Mouse (Mus musculus) spleen, adult 18-20 months (tissue): ENCODE data around the gene Tenm4.

Experiments used
- DNase-seq, 2 experiments: peaks; one replicate each; pipeline ENCODE4 v3.0.0; 2022; ENCODE audit warnings: mixed read lengths in 2 of 2

Tenm4 gene

DNA sequence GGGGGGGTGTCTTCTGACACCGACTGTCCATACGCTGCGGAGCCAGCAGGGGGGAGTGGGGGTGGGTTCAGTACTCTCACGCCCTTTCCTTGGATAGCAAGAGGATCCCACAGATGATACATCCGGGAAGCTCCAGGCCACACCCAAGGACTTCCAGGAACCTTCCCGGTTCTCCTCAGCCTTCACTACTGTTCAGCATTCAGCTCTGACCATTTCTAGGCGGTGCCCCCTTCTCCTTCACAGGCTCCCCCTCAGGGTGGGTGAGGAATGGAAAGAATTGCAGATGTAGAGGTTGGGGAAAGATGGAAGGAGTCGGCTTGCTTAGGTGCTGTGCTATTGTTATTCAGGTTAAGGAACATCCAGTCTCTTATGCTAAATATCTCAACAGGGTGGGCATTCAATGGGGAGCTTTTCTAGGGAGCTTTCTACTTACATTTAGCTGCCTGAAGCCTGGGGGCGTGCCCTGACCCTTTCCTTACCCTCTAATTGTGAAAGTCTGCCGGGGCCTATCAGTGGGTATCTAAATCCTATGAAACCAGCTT, 33.8 kb downstream of the Tenm4 start:
- no peak for DNase-seq

DNA sequence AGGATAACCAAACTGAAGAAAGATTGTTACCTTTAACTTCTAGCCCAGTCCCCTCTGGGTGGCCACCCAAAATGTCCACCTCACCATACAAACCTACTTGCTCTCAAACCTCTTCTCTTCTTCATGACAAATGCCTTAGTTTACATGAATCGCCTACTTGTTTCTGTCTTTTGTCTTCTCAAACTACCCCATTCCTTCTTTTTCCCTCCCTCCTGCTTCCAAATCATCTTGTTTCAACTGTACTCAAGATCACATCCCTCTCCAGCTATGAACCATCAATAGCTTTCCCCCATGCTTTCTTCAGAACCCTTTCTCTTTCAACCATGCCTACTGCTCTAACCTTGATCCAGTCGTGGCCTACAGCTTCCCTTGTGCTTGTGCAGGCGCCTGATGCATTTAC, 36.0 kb downstream of the Tenm4 start:
- no peak for DNase-seq

DNA sequence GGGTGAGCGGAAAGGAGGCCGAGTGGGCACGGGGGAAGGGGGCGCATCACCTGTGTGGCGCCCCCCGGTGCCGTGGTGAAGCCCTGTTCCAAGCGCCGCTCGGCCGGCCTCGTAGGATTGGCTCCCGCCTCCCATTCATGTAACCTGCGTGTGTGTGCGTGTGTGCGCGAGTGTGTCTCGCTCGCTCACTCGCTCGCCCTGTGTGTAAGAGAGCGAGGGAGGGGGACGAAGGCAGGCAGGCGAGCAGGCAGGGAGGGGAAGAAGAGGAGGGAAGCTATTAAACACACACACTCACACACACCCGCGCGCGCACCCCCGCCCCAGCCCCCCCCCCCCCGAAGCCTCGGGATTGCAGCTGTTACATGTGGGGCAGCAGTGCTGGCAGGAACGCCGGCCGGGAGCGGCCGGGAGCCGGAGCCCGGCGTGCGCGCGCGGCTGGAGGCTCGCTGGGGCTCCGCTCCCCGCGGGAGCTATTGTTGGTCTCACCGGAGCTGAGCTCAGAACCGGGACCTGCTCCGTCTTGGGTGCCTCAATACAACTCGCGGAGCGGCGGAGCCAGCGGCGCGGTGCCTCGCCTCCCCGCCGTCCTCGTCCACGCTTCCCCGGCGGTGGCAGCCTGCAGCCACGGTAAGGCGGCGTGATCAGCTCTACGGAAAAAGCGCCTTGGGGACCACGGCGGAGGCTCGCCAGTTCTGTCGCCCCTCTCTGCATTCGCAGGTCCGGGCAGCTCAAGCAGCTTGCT, 38.9 kb downstream of the Tenm4 start:
- DNase-seq: peak in 1 of 2 experiments; percentile 5

DNA sequence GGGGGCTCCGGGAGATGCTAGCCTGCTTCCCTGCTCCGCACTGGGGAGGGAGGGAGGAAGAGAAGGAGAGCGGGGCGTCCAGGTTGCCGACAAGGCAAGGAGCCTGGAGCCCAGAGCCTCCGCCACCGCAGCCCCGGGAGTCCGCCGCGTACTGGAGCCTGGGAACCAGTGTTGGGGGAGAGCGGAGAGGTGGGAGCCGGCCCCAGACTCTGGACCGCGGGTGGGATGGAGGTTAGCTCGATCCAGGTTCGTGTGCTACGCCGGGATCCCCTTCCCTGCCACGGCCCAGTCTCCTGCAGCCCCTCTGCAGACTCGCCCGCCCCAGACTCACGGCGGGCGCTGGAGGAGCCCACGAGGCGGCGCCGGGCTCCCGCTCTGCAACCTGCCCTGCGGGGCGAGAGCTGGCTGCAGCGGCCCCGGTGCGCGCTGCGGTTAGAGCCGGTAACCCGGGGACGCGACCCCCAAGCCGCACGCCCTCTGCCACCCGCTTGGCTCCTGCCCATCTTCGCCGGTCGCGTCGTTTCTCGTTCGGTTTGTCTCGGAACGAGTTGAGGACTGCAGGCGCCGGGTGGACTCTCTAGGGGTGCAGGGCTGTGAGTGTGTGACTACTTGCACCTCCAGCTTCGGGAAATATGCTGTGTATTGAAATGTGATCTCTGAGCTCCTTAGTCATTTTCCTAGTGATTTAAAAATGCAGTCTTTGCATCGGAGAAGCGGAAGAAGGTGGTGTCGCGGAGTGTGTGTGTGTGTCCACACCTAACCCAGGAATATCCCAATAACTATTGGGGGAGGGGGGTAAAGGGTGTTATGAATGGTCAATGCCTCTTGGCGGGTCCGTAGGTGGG, 39.7 kb downstream of the Tenm4 start:
- peak in 1 of 2 experiments; percentile 3 for DNase-seq

DNA sequence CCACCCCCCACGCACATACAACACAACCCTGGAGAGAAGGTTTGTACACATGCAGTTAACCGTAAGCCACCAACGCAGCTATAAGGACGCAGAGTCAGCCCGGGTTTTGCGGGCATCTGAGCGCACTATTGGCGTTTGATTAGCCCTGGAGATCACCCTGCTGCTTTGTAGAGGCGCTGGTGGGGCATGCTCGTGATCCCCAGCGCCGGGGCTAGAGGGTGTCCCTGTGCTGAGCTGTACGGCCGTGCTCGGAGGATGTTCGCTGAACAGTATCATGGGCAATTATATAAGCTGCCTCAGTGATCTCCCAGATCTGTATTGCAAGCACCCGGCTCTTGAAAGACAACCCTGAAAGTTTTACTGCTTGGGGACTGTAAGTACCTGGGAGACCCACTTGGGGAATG, 40.6 kb downstream of the Tenm4 start:
- peak in 1 of 2 experiments; percentile 1 for DNase-seq

DNA sequence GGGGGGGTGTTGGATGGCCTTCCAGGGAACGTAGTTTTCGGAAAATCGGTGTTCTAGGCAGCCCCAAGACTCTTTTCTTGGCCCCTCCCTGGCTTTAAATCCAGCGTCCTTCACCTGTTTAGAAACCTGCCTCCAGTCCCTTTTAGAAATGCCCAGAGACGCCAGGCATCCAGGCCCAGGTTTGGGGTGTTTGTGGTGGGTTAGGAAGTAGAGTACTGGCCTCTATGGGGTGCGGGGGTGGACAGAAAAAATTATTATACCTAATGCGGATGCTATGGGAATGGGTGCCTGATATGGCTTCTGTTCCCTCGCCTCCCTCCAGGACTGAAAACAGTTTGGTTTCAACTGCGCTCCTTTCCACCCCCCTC, 41.2 kb downstream of the Tenm4 start:
- DNase-seq: no peak

DNA sequence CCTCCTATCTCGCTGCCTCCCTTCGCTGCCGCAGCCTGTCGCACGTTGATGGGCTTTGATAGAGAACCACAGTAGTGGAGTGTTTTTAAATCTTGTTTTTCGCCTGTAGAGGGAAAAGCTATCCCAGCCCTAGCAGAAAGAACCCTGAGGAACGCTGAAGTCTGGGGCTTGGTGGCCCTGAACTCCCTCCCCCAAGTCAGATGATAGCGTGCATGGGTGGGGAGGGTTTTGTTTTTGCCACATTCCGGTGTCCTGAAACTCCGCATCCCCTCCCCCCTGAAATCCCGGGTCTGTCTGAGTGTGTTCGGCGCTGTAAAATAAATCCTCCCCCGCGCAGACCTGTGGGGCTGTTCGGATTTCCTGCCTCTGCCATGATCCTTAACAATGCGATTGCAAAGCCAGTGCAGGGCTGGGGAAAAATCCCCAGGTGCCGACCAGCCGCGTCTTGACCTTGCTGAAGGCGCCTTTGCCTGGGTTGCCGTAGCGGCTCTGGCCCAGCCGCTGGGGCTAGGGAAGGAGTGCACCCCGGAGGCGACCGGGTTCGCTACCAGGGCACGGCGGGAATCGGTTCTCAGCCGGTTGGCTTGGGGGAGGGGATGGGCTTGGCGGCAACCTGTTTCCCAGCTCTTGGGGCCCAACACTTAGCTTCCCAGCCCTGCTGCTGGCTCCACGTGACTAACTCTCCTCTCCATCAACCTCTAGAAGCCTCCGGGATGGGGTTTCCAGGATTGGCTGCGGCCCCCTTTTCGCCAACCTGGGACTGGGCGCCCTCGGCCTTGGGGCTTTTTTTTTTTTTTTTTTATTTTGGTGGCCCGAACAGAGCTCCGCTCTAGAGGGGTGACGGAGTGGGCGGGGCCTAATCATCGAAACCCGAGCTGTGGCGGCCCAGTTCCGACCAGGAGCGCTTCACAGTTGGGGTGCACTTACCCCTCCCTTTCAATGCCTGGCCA, 41.8 kb downstream of the Tenm4 start:
- peak; percentile 5 to 18 for DNase-seq

DNA sequence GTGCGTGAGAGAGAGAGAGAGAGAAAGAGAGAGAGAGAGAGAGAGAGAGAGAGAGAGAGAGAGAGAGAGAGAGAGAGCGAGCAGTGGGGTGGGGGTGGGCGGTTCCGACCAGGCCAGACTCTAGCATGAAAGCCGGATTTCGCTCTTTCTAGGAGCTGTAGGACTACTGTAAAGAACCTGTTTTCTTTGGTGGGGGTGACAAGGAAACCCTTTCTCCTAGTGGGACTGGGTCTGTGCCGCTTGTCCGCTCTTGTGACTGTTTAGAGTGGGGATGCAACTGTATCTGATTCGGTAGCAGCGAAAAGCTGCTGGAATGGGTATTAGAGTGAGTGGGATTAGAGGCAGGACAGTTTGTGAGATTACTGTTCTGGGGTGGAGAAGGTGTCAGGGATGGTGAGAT, 42.7 kb downstream of the Tenm4 start:
- no peak for DNase-seq

DNA sequence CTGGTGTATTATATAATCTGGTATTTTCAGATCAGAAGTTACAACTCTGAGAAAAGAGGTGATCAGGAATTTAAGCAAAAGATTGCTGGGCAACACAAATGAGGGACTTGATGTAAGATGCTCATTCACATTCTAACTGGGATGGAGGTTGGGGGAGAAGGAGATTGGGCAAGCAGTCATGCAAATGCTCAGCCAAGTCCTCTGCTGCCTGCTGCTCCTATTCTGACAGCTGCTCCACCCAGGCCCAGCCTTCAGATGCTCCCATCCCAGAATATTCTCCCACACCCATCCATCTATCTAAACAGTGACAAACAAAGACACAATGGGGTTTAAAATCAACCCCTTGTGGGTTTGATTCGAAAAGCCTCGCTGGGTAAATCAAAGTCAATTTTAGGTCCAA, 43.8 kb downstream of the Tenm4 start:
- DNase-seq: no peak

DNA sequence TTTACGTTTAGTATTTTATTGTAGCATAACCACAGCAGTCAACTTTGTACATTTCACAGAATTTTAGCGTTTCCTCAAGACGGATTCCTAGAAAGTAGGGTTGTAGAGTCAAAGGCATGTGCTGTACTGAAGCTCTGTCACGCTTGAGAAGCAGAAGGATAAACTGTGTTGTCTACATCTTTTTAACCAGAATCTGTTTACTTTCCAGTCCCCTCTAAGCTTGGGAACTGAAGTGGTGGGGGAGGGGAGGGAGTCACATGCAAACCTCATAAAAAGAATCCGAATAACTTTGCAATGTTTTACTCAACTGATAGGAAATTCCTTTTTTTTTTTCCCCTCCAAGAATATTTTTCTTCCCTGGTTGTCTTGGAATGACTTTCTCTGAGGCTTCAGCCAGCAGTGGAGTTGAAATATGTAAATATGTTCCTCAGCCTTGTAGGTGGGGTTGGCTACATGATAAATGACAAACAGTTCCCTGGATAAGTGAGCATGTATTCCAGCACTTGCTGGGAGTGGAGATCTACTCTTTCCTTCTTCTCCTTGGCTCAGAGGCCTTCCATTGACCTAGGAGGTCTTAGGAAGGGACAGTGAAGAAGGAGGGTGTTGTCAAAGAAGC, 45.0 kb downstream of the Tenm4 start:
- no peak for DNase-seq

DNA sequence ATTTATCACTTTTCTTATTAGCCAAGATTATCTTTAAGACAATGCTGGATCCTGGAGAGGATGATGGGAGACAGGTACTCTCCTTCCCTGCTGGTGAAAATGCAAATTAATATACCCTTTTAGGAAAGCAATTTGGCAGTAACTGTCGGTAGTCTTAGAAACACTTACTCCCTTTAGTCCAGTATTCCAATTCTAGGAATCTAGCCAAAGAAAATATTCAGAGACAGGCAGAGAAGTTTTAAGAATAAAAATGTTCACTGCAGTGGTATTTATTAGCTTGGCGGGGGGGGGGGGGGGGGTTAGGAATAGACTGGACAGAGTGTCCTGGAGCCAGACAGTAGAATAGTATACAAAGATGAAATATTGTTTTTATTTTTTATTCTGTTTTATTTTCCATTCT, 48.3 kb downstream of the Tenm4 start:
- no peak for DNase-seq

DNA sequence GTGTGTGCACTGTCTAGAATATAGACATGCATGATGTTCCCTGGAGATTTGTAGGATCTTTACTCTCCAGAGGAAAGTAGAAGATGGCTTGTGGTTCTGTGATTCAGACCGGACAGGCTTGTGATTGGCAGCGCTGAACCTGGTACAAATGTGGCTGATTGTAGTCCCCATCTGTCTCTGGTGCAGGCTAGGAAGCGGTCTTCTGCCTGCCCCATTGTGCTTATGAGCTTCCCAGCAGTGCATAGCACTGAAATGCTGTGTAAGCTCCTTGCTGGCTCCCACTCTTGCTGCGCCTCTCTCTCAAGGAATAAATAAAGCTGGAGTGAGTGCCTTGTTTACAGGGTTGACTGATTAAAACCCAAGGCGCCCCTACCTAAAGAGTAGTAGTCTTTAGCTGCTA, 49.6 kb downstream of the Tenm4 start:
- DNase-seq: no peak

DNA sequence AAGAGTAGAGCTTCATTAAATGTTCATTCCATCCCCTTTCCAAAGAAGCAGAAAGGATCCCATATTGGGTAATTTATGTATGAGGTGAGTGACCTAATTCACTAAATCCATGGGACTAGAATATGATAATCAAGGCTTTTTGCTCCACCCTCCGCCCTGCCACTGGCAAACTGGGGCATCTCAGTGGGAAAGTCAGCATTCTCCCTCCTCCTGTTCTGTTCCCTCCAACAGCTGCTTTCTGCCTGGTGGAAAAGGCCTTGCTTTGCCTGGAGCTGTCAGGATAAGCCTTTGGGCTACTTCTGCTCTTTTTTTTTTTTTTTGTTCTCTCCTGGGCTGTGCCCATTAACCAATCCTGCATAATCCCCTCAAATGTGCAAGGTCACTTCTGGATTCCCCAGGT, 51.5 kb downstream of the Tenm4 start:
- no peak for DNase-seq

DNA sequence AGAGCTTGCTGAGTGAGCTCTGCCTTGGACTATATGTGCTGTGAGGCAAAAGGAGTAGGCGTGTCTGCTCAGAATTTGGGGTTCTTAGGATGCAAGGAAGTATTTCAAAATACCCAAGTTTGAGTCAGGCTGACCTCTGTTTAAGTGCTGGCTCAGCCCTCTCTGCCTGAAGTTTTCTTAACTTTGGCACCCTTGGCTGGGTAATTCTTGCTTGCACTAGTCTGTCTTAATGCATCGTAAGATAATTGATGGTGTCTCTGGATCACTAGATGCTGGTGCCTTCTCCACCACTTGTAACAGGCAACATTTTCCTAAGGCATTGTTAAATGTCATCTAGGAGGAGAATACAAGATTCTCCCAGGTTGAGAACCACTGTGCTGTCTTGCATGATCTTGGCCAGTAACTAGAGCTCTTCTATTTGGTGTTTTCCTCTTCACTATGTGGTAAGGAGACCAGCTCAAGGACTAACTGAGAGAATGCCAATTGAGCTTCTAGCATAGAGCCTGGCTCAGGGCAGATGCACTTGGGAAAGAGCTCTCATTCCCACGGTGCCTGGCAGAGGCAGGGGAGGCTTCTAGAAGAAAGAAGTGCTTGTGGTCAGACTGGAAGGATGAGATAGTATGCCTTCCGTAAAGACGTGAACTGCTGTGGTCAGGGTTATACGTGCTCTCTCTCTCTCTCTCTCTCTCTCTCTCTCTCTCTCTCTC, 57.7 kb downstream of the Tenm4 start:
- no peak for DNase-seq

DNA sequence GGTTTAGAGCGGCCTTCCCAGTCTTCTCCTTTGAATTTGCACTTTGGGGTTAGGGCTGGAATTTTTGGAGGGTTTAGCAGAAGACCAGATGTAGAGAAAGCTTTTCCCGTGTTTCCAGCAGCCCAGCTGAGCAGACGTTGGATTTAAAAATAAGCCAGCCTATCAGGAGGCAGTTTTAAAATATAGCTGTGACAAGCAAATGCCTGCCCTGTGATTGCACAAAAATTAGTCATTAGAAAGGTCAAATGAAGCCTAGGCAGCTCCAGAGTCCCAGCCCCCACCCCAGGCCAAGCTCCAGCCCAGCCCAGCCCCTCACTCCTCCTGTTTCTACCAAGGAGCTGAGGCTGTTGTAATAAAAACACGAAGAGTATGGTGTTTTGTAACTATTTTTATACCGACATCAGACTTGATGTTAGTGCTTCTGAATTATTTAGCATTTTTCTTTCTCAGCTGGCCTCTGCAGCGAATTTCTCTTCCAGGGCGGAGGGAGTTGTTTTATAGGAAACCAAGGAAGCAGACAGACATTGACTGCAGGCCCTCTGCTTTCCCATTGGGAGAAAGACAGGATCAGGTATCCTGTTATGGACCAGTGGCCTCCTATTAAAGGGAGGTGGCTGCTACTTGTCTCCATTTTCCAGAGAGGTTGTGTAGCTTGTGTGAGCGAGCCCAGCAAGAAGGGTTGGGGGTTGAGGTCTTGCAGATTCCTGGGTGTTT, 59.1 kb downstream of the Tenm4 start:
- no peak for DNase-seq

DNA sequence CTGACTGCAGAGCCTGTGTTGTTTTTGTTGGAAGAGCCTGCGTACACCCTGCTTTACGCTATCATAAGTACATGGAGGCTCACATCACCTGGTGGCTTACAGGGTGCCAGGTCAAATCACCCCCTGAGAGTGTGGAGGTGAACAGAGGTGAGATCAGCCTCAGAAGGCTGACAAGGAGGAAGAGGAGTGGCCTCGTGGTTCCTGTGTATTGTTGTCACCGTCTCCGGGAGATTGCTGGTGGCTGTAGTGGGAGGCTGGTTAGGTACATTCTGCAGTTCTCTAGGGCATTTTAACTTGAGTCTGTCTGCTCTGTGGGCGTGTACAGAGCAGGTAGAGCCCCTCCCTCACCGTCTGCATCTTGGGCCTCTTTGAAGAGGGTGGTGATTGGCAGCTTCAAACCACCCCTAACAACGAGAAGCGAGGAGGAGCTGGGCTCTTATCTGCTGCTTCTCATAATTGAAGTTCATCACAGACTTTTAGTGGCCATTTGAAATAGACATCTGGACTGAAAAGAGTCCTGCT, 59.7 kb downstream of the Tenm4 start:
- DNase-seq: no peak

DNA sequence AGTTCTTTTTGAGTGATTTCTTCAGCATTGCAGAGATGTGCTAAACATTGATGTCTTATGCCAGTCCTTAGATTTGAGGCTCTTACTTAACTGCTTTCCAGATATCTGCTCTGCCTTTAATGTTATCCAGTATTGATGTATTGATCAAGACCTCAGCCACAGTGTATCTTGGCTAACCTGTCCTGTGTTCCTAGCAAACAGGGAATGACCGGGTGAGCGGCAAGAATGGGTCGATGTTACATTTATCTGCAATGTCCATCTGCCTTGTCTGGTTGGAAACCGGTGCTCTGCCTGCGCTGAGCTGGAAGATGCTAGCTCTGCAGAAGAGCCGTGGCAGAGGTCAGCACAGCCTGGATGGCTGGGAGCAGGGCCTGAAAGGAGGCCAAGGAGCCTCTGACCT, 64.8 kb downstream of the Tenm4 start:
- DNase-seq: no peak

DNA sequence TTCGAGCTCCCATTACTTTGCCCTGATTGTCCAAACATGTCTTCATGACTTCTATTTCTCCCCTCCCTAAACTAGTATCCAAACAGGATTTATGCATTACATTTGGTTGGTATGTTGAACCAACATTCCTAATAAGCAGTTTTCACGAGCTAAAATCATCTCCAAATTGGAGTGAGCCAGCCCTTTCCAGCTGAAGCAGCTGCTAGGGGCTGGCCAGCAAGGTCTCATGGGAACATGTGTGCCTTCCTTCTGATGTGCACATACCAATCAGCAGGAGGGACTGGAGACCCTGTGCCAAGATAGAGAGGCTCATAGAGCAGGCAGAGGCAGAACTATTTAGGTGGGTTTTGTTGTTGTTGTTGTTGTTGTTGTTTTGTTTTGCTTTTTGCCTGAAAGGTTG, 69.6 kb downstream of the Tenm4 start:
- DNase-seq: no peak

DNA sequence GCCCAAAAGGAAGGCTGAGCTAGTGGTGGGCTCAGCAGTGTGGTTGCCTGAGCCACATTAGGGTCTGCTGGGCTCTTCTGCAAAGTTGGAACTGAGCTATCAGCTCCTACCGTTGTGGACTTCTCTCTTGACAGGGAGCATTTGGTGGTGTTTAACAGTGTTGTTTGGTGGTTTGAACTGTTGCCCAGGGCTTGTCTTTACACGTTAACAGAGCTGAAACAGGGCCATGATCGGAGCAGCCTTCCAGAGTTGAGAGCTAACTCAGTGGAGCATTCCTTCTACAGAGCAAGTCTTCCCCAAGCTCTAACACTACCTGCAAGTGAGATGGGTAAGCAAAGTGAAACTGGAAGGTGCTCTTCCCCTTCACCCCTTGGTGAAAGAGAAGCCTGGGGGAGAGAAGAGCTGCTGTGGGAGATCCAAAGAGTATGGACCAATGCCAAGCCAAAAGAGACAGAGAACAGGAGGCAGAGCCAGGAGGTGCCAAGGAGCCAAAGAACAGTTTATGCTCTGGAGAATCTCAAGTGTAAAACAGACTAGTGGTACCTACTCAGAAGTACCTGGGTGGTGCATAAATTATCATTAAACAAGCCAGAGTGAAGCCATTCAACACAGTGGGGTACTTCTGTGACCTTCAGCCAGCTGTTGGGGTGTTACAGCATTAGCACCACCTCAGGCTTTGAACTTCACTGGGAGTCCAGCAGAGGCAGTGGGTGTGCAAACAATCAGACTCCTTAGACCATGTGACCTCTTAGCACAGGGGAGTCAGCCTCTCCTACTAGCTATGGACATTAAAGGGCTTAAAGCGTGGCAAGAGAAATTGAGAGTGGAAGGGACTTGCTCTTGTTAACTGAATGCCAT, 71.5 kb downstream of the Tenm4 start:
- DNase-seq: no peak

DNA sequence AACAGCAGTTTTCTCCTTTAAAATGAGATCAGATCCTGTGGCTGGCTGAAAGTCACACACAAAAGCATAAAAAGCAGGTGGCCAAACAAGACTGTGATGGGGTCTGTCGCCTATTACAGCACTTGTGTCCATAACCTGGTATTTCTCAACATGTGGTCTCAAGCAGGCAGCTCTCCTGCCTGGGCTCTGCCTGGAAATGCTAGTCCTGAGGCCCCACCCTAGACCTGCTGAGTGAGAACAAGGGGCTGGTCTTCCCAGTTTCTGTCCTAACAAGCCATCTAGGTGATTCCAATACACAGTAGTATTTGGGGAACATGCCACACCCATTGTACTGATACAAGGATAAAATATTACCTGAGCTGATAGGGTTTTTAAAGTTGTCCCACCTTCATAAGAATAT, 73.8 kb downstream of the Tenm4 start:
- no peak for DNase-seq
